ENCODE assay signal across 8 mouse cellular contexts in genomic region chr15:99031388-99031675, GRCm38 (mm10). TPM values are rescaled to one million over a fixed set of nuclear protein-coding genes. Genes with fewer than 3 reads are reported as not detected.
DNase-seq lines count a peak whose midpoint lies in the region; ATAC-seq lines count a peak whose summit lies in the region.

No protein-coding gene starts in this region.

- H3K4me2 ChIP-seq in hindbrain, embryonic 16.5 days (ENCODE audit: low read length) = peak overlapping the region; percentile 26
- peak overlapping the region; percentile 72; the same call in 1 of the 2 replicates for H3K4me2 ChIP-seq in neural tube, embryonic 15.5 days

- WGBS in hindbrain, embryonic 16.5 days = 81% methylated on average over 4 of the region's 4 CpGs
- WGBS in neural tube, embryonic 15.5 days = 85% methylated on average over 4 of the region's 4 CpGs

- no peaks in the 10 kb centered on the region for H3K9me3 ChIP-seq in megakaryocyte, embryonic 14.5 days
- H3K9me3 ChIP-seq in hindbrain, embryonic 16.5 days (ENCODE audit: control insufficient read depth, low read length) = no peaks in the 10 kb centered on the region
- no peaks in the 10 kb centered on the region for H3K9me3 ChIP-seq in neural tube, embryonic 15.5 days (replicated peaks)

- H3K36me3 ChIP-seq in megakaryocyte, embryonic 14.5 days (replicated peaks; ENCODE audit: low read length) = peaks cover 37% of the 10 kb centered on the region
- no peaks in the 10 kb centered on the region for H3K36me3 ChIP-seq in hindbrain, embryonic 16.5 days (ENCODE audit: control insufficient read depth, insufficient read depth, low read length)
- no peaks in the 10 kb centered on the region for H3K36me3 ChIP-seq in neural tube, embryonic 15.5 days

- H3K27me3 ChIP-seq in megakaryocyte, embryonic 14.5 days (replicated peaks) = no peaks in the 10 kb centered on the region
- no peaks in the 10 kb centered on the region; the same call in none of the 2 replicates for H3K27me3 ChIP-seq in hindbrain, embryonic 16.5 days (replicated peaks; ENCODE audit: control insufficient read depth, insufficient read depth, low read length)
- peaks cover 20% of the 10 kb centered on the region for H3K27me3 ChIP-seq in neural tube, embryonic 15.5 days (replicated peaks)

- no peak overlapping the region for H3K9ac ChIP-seq in hindbrain, embryonic 16.5 days (ENCODE audit: low read depth, low read length)
- no peak overlapping the region for H3K9ac ChIP-seq in neural tube, embryonic 15.5 days (replicated peaks)

- DNase-seq in adrenal gland, postnatal 10 days = peak; percentile 19
- DNase-seq in adrenal gland, adult 8-10 months = no peak
- no peak for DNase-seq in gastrocnemius, postnatal 14 days

- peaks cover 58% of the 10 kb centered on the region for H3K4me1 ChIP-seq in megakaryocyte, embryonic 14.5 days
- peaks cover 17% of the 10 kb centered on the region for H3K4me1 ChIP-seq in hindbrain, embryonic 16.5 days (ENCODE audit: control insufficient read depth, insufficient read depth, low read depth, low read length)
- peaks cover 18% of the 10 kb centered on the region for H3K4me1 ChIP-seq in neural tube, embryonic 15.5 days

- peak overlapping the region; percentile 96 for H3K4me3 ChIP-seq in megakaryocyte, embryonic 14.5 days (replicated peaks)
- no peak overlapping the region; the same call in 1 of the 2 replicates for H3K4me3 ChIP-seq in hindbrain, embryonic 16.5 days (ENCODE audit: low read length)
- H3K4me3 ChIP-seq in neural tube, embryonic 15.5 days (replicated peaks) = 0 out of 2 replicates have a peak overlapping the region, but pooled peaks have one; percentile 42

- no peak for ATAC-seq in megakaryocyte, adult 5-6 weeks (ENCODE audit: poor library complexity, severe bottlenecking)
- no peak for ATAC-seq in hindbrain, embryonic 16.5 days
- ATAC-seq in neural tube, embryonic 15.5 days (ENCODE audit: low FRiP score) = no peak
- ATAC-seq in erythroid progenitor cell, adult 5-6 weeks (replicated peaks; ENCODE audit: low FRiP score, poor library complexity, severe bottlenecking) = no peak

- H3K27ac ChIP-seq in hindbrain, embryonic 16.5 days (ENCODE audit: low read depth, low read length) = no peak overlapping the region
- no peak overlapping the region for H3K27ac ChIP-seq in neural tube, embryonic 15.5 days (replicated peaks)

- intact Hi-C loops in gastrocnemius, postnatal 14 days (cut with DNase I; ENCODE audit: low total_unique reads) = no loop called here

RNA-seq across cellular contexts. Expression of gene Tuba1c, which starts 1.6 kb away (rescaled TPM):
- 100 to 1,000 TPM; 144 to 176 TPM for total RNA-seq in adrenal gland, postnatal 10 days (2021)
- total RNA-seq in adrenal gland, adult 8-10 months (2022) = 100 to 1,000 TPM; 207 to 347 (median 262) TPM
- polyA plus RNA-seq in megakaryocyte, embryonic 14.5 days (2012; ENCODE audit: insufficient read depth, low replicate concordance) = 62.0 and 103 TPM in 2 replicates
- total RNA-seq in megakaryocyte, adult 5-6 weeks (2015) = 232 and 270 TPM in 2 replicates
- total RNA-seq in megakaryocyte, adult 5-6 weeks (2017) = 124 and 128 TPM in 2 replicates
- polyA plus RNA-seq in hindbrain, embryonic 16.5 days (2015; fragmentation: Nextera tagmentation; extraction: Ambion mirVana) = 20.8 and 23.3 TPM in 2 replicates
- 12.4 and 52.6 TPM in 2 replicates for polyA plus RNA-seq in neural tube, embryonic 15.5 days (2015; fragmentation: Nextera tagmentation; extraction: Ambion mirVana)
- 637 and 660 TPM in 2 replicates for total RNA-seq in erythroid progenitor cell, adult 5-6 weeks (2015; ENCODE audit: low replicate concordance)
- 271 and 335 TPM in 2 replicates for total RNA-seq in erythroid progenitor cell, adult 5-6 weeks (2017; ENCODE audit: low replicate concordance)
- total RNA-seq in gastrocnemius, postnatal 14 days (2021) = 10 to 100 TPM; 14.3 to 21.0 TPM

RNA-seq across cellular contexts. Expression of gene Prph, which starts 23.6 kb away (rescaled TPM):
- total RNA-seq in adrenal gland, postnatal 10 days (2021) = 10 to 100 TPM; 24.0 to 59.0 TPM
- 1 to 10 TPM in 2 of 4 experiments, under 1 TPM in 2; 0.81 to 2.2 (median 1.4) TPM for total RNA-seq in adrenal gland, adult 8-10 months (2022)
- not detected in 2 replicates for polyA plus RNA-seq in megakaryocyte, embryonic 14.5 days (2012; ENCODE audit: insufficient read depth, low replicate concordance)
- total RNA-seq in megakaryocyte, adult 5-6 weeks (2015) = not detected in 2 replicates
- total RNA-seq in megakaryocyte, adult 5-6 weeks (2017) = not detected in 2 replicates
- 52.8 and 81.8 TPM in 2 replicates for polyA plus RNA-seq in hindbrain, embryonic 16.5 days (2015; fragmentation: Nextera tagmentation; extraction: Ambion mirVana)
- 185 and 209 TPM in 2 replicates for polyA plus RNA-seq in neural tube, embryonic 15.5 days (2015; fragmentation: Nextera tagmentation; extraction: Ambion mirVana)
- total RNA-seq in erythroid progenitor cell, adult 5-6 weeks (2015; ENCODE audit: low replicate concordance) = not detected in 2 replicates
- not detected in 2 replicates for total RNA-seq in erythroid progenitor cell, adult 5-6 weeks (2017; ENCODE audit: low replicate concordance)
- total RNA-seq in gastrocnemius, postnatal 14 days (2021) = 1 to 10 TPM; 1.2 to 1.4 TPM

RNA-seq across cellular contexts. Expression of gene Troap, which starts 43.0 kb away (rescaled TPM):
- total RNA-seq in adrenal gland, postnatal 10 days (2021) = 1 to 10 TPM; 8.2 to 9.8 TPM
- 1 to 10 TPM in 1 of 4 experiments, under 1 TPM in 3; 0.22 to 2.3 (median 0.67) TPM for total RNA-seq in adrenal gland, adult 8-10 months (2022)
- polyA plus RNA-seq in megakaryocyte, embryonic 14.5 days (2012; ENCODE audit: insufficient read depth, low replicate concordance) = 27.8 and 75.4 TPM in 2 replicates
- total RNA-seq in megakaryocyte, adult 5-6 weeks (2015) = 27.1 and 37.2 TPM in 2 replicates
- total RNA-seq in megakaryocyte, adult 5-6 weeks (2017) = 27.9 and 28.3 TPM in 2 replicates
- 5.6 and 8.7 TPM in 2 replicates for polyA plus RNA-seq in hindbrain, embryonic 16.5 days (2015; fragmentation: Nextera tagmentation; extraction: Ambion mirVana)
- polyA plus RNA-seq in neural tube, embryonic 15.5 days (2015; fragmentation: Nextera tagmentation; extraction: Ambion mirVana) = 4.6 and 10.3 TPM in 2 replicates
- 152 and 157 TPM in 2 replicates for total RNA-seq in erythroid progenitor cell, adult 5-6 weeks (2015; ENCODE audit: low replicate concordance)
- 126 and 180 TPM in 2 replicates for total RNA-seq in erythroid progenitor cell, adult 5-6 weeks (2017; ENCODE audit: low replicate concordance)
- total RNA-seq in gastrocnemius, postnatal 14 days (2021) = 1 to 10 TPM; 1.4 to 1.8 TPM

RNA-seq across cellular contexts. Expression of gene C1ql4, which starts 56.3 kb away (rescaled TPM):
- total RNA-seq in adrenal gland, postnatal 10 days (2021) = under 1 TPM in 1 of 2 experiments, not detected in 1; 0.18 TPM
- total RNA-seq in adrenal gland, adult 8-10 months (2022) = not detected
- polyA plus RNA-seq in megakaryocyte, embryonic 14.5 days (2012; ENCODE audit: insufficient read depth, low replicate concordance) = not detected in 2 replicates
- not detected in 2 replicates for total RNA-seq in megakaryocyte, adult 5-6 weeks (2015)
- not detected in 2 replicates for total RNA-seq in megakaryocyte, adult 5-6 weeks (2017)
- 4.0 and 5.7 TPM in 2 replicates for polyA plus RNA-seq in hindbrain, embryonic 16.5 days (2015; fragmentation: Nextera tagmentation; extraction: Ambion mirVana)
- 2.4 and 3.6 TPM in 2 replicates for polyA plus RNA-seq in neural tube, embryonic 15.5 days (2015; fragmentation: Nextera tagmentation; extraction: Ambion mirVana)
- total RNA-seq in erythroid progenitor cell, adult 5-6 weeks (2015; ENCODE audit: low replicate concordance) = not detected in 2 replicates
- not detected in 2 replicates for total RNA-seq in erythroid progenitor cell, adult 5-6 weeks (2017; ENCODE audit: low replicate concordance)
- not detected for total RNA-seq in gastrocnemius, postnatal 14 days (2021)

Comparison
In these comparisons a context has a peak if more than half of its experiments do, and no peak if none do; other contexts are left out.
1. RNA of gene Prph, which starts 23.6 kb away (total RNA-seq): 24.0 to 59.0 TPM in adrenal gland, postnatal 10 days; 0.81 to 2.2 TPM in adrenal gland, adult 8-10 months, 1.2 to 1.4 TPM in gastrocnemius, postnatal 14 days, not detected in megakaryocyte, adult 5-6 weeks and not detected in erythroid progenitor cell, adult 5-6 weeks; every median in the first group is over 4 times any median in the second.
2. RNA of gene Tuba1c, which starts 1.6 kb away (total RNA-seq): 271 to 660 TPM in erythroid progenitor cell, adult 5-6 weeks, 207 to 347 TPM in adrenal gland, adult 8-10 months, 124 to 270 TPM in megakaryocyte, adult 5-6 weeks and 144 to 176 TPM in adrenal gland, postnatal 10 days; 14.3 to 21.0 TPM in gastrocnemius, postnatal 14 days; every median in the first group is over 4 times any median in the second.